Mouse (Mus musculus): Measurements from ENCODE around the gene Crybb1.

The Crybb1 gene

GRCm38 (mm10) chr5:112237866-112238570, 17.6 kb upstream of the Crybb1 start:
- peak in 1 of 2 experiments; percentile 65 for DNase-seq

GRCm38 (mm10) chr5:112238781-112239482, 16.7 kb upstream of the Crybb1 start:
- peak in 1 of 2 experiments; percentile 40 for DNase-seq

GRCm38 (mm10) chr5:112240761-112241160, 14.9 kb upstream of the Crybb1 start:
- DNase-seq, result peak; percentile 95 to 98

GRCm38 (mm10) chr5:112241849-112242248, 13.8 kb upstream of the Crybb1 start:
- DNase-seq, result no peak

GRCm38 (mm10) chr5:112242361-112242778, 13.2 kb upstream of the Crybb1 start:
- DNase-seq, result no peak

GRCm38 (mm10) chr5:112243041-112243440, 12.6 kb upstream of the Crybb1 start:
- no peak for DNase-seq

- no peak for DNase-seq
Observed at GRCm38 (mm10) chr5:112243539-112244274, 11.9 kb upstream of the Crybb1 start.

GRCm38 (mm10) chr5:112244275-112244562, 11.4 kb upstream of the Crybb1 start:
- DNase-seq, result no peak

GRCm38 (mm10) chr5:112244890-112245615, 10.6 kb upstream of the Crybb1 start:
- DNase-seq, result no peak

GRCm38 (mm10) chr5:112247399-112247798, 8.2 kb upstream of the Crybb1 start:
- DNase-seq, result no peak

GRCm38 (mm10) chr5:112249106-112249505, 6.5 kb upstream of the Crybb1 start:
- no peak for DNase-seq

GRCm38 (mm10) chr5:112252400-112252799, 3.2 kb upstream of the Crybb1 start, which contains the start of gene Cryba4:
TSS of gene Cryba4 (minus strand) at chr5:112252518.
- DNase-seq, result no peak

GRCm38 (mm10) chr5:112253169-112253568, 2.4 kb upstream of the Crybb1 start:
- DNase-seq, result no peak

- DNase-seq, result peak; percentile 64 to 66
Observed at GRCm38 (mm10) chr5:112254282-112254806, 1.3 kb upstream of the Crybb1 start.

GRCm38 (mm10) chr5:112256457-112256856, 842 bp downstream of the Crybb1 start:
- peak; percentile 56 to 59 for DNase-seq

GRCm38 (mm10) chr5:112257896-112258295, 2.3 kb downstream of the Crybb1 start:
- no peak for DNase-seq

GRCm38 (mm10) chr5:112259862-112260650, 4.4 kb downstream of the Crybb1 start:
- DNase-seq, result no peak

- no peak for DNase-seq
Observed at GRCm38 (mm10) chr5:112260818-112261217, 5.2 kb downstream of the Crybb1 start.

- DNase-seq, result no peak
Observed at GRCm38 (mm10) chr5:112264099-112264498, 8.5 kb downstream of the Crybb1 start.

GRCm38 (mm10) chr5:112265110-112265509, 9.5 kb downstream of the Crybb1 start:
- DNase-seq, result no peak

GRCm38 (mm10) chr5:112265515-112265914, 9.9 kb downstream of the Crybb1 start:
- DNase-seq, result no peak

All from cerebellum, postnatal 14 days (tissue).